In genomic region chr12:73448388-73448965, GRCm38 (mm10) we compare ENCODE assay signal across 12 mouse cellular contexts.
DNase-seq lines count a peak whose midpoint lies in the region; ATAC-seq and TF ChIP-seq lines count a peak whose summit lies in the region.
"Had no signal": no experiment of that assay in that cellular context is flagged by ENCODE, and none has a peak within 500 bp of the region (broad histone marks: within the 10 kb centered on the region; RNA-seq: fewer than 3 reads in every experiment).

No protein-coding gene starts in this region.

- 0 out of 2 replicates have a peak overlapping the region, but pooled peaks have one; percentile 28 for H3K27ac ChIP-seq in heart, embryonic 13.5 days (replicated peaks)
- H3K27ac ChIP-seq in embryonic fibroblast, embryonic 13.5 days (ENCODE audit: insufficient read depth, low read length), result peak overlapping the region; percentile 59
- peak overlapping the region; percentile 67 for H3K27ac ChIP-seq in limb, embryonic 13.5 days
- no peak overlapping the region for H3K27ac ChIP-seq in layer of hippocampus, adult 2 months
- H3K27ac ChIP-seq: liver, embryonic 14.5 days; midbrain, embryonic 10.5 days had no signal

- no peak for TF ChIP-seq POLR2A in embryonic fibroblast, embryonic 13.5 days (IDR thresholded peaks at IDR 0.05; ENCODE audit: low read depth, low read length)

- no peak for DNase-seq in heart, postnatal 36 days
- DNase-seq in layer of hippocampus, adult 2 months (ENCODE audit: low spot score in 2 of 2), result no peak
- no peak for DNase-seq in B cell, adult 2 months
- no peak for DNase-seq in adrenal gland, postnatal 14 days

- H3K4me3 ChIP-seq in heart, embryonic 13.5 days, result no peak overlapping the region
- 0 out of 2 replicates have a peak overlapping the region, but pooled peaks have one; percentile 39 for H3K4me3 ChIP-seq in E14TG2a.4 (replicated peaks; ENCODE audit: low read length)
- H3K4me3 ChIP-seq in embryonic fibroblast, embryonic 13.5 days (ENCODE audit: insufficient read depth, low read length), result no peak overlapping the region
- H3K4me3 ChIP-seq in limb, embryonic 13.5 days, result no peak overlapping the region
- no peak overlapping the region for H3K4me3 ChIP-seq in layer of hippocampus, adult 2 months
- H3K4me3 ChIP-seq: midbrain, embryonic 10.5 days had no signal

- ATAC-seq in heart, embryonic 13.5 days (ENCODE audit: extremely low read depth, insufficient number of reproducible peaks, low FRiP score, low TSS enrichment), result no peak
- no peak for ATAC-seq in limb, embryonic 13.5 days (ENCODE audit: low FRiP score, low read depth)
- ATAC-seq: inflammation-experienced regulatory T-cells, adult 6 months had no signal

- 48% methylated on average over 10 of the region's 10 CpGs for WGBS in heart, embryonic 13.5 days
- 46% methylated on average over 10 of the region's 10 CpGs for WGBS in limb, embryonic 13.5 days

- H3K27me3 ChIP-seq in heart, embryonic 13.5 days (replicated peaks), result no peaks in the 10 kb centered on the region
- peaks cover 24% of the 10 kb centered on the region for H3K27me3 ChIP-seq in E14TG2a.4 (ENCODE audit: insufficient read depth, low read length)
- H3K27me3 ChIP-seq in limb, embryonic 13.5 days, result peaks cover 12% of the 10 kb centered on the region; the same call in 1 of the 2 replicates

- 0 out of 2 replicates have a peak, but pooled peaks cover 4% of the 10 kb centered on the region for H3K9me3 ChIP-seq in heart, embryonic 13.5 days
- H3K9me3 ChIP-seq in E14TG2a.4 (ENCODE audit: low read length), result no peaks in the 10 kb centered on the region
- 0 out of 2 replicates have a peak, but pooled peaks cover 5% of the 10 kb centered on the region for H3K9me3 ChIP-seq in limb, embryonic 13.5 days
- H3K9me3 ChIP-seq: midbrain, embryonic 10.5 days had no signal

- H3K9ac ChIP-seq in heart, embryonic 13.5 days, result no peak overlapping the region
- no peak overlapping the region for H3K9ac ChIP-seq in limb, embryonic 13.5 days
- H3K9ac ChIP-seq: liver, embryonic 14.5 days had no signal

- intact Hi-C loops in heart, postnatal 36 days (cut with DNase I), result loop anchor here (2.0 kb wide), 1 partner anchor 428 kb away; no protein-coding TSS in a partner anchor

- no peaks in the 10 kb centered on the region for H3K36me3 ChIP-seq in heart, embryonic 13.5 days
- no peaks in the 10 kb centered on the region for H3K36me3 ChIP-seq in E14TG2a.4 (ENCODE audit: insufficient read depth, low read length)
- H3K36me3 ChIP-seq in limb, embryonic 13.5 days, result no peaks in the 10 kb centered on the region
- H3K36me3 ChIP-seq: midbrain, embryonic 10.5 days had no signal

- no peak for TF ChIP-seq CTCF in E14TG2a.4 (conservative IDR thresholded peaks at IDR 0.05; ENCODE audit: low read length)
- TF ChIP-seq CTCF in embryonic fibroblast, embryonic 13.5 days (IDR thresholded peaks at IDR 0.05; ENCODE audit: borderline replicate concordance, insufficient read depth, low read length), result no peak
- TF ChIP-seq CTCF in layer of hippocampus, adult 2 months (conservative IDR thresholded peaks at IDR 0.05), result no peak

- peaks cover 20% of the 10 kb centered on the region for H3K4me1 ChIP-seq in heart, embryonic 13.5 days
- peaks cover 42% of the 10 kb centered on the region for H3K4me1 ChIP-seq in E14TG2a.4 (replicated peaks; ENCODE audit: low read depth, low read length)
- peaks cover 8% of the 10 kb centered on the region; the same call in 1 of the 2 replicates for H3K4me1 ChIP-seq in embryonic fibroblast, embryonic 13.5 days (ENCODE audit: control insufficient read depth, insufficient read depth, low read length)
- H3K4me1 ChIP-seq in limb, embryonic 13.5 days, result peaks cover 52% of the 10 kb centered on the region

- peak overlapping the region; percentile 39 for H3K4me2 ChIP-seq in heart, embryonic 13.5 days
- H3K4me2 ChIP-seq in limb, embryonic 13.5 days (replicated peaks), result peak overlapping the region; percentile 38
- H3K4me2 ChIP-seq: heart, embryonic 11.5 days had no signal
